Mouse (Mus musculus): ENCODE results near the gene Tmem86a. TPM values are rescaled to one million over a fixed set of nuclear protein-coding genes. Genes with fewer than 3 reads are reported as not detected.

Gene Tmem86a
- polyA plus RNA-seq, 1 experiment from 2014 or later, result 19.0 TPM

- H3K36me3 ChIP-seq (ENCODE audit: poor library complexity, severe bottlenecking), result no peaks in the 10 kb centered on the region
- ATAC-seq, result no peak
- no peak overlapping the region for H3K4me2 ChIP-seq
- peaks cover 9% of the 10 kb centered on the region; the same call in 1 of the 2 replicates for H3K4me1 ChIP-seq
- H3K27ac ChIP-seq, result no peak overlapping the region
- H3K9me3 ChIP-seq (replicated peaks), result no peaks in the 10 kb centered on the region
- 71% methylated on average over 4 of the region's 4 CpGs for WGBS
- H3K4me3 ChIP-seq, result no peak overlapping the region
- no peaks in the 10 kb centered on the region for H3K27me3 ChIP-seq
- H3K9ac ChIP-seq, result no peak overlapping the region
These were observed 19.0 kb upstream of the Tmem86a start for GRCm38 (mm10) chr7:47031371-47031770.

GRCm38 (mm10) chr7:47034785-47035384 lies 15.5 kb upstream of the Tmem86a start:
- H3K36me3 ChIP-seq (ENCODE audit: poor library complexity, severe bottlenecking), result no peaks in the 10 kb centered on the region
- H3K9ac ChIP-seq, result no peak overlapping the region
- no peak for ATAC-seq
- 90% methylated on average over 4 of the region's 4 CpGs for WGBS
- no peak overlapping the region for H3K4me2 ChIP-seq
- no peak overlapping the region for H3K4me3 ChIP-seq
- H3K9me3 ChIP-seq (replicated peaks), result no peaks in the 10 kb centered on the region
- no peak overlapping the region for H3K27ac ChIP-seq
- H3K27me3 ChIP-seq, result no peaks in the 10 kb centered on the region
- H3K4me1 ChIP-seq, result peaks cover 9% of the 10 kb centered on the region; the same call in 1 of the 2 replicates

- peaks cover 8% of the 10 kb centered on the region; the same call in 1 of the 2 replicates for H3K4me1 ChIP-seq
- no peaks in the 10 kb centered on the region for H3K27me3 ChIP-seq
- ATAC-seq, result no peak
- no peak overlapping the region for H3K9ac ChIP-seq
- H3K36me3 ChIP-seq (ENCODE audit: poor library complexity, severe bottlenecking), result no peaks in the 10 kb centered on the region
- no peak overlapping the region for H3K27ac ChIP-seq
- no peak overlapping the region for H3K4me3 ChIP-seq
- 81% methylated on average over 8 of the region's 8 CpGs for WGBS
- no peak overlapping the region for H3K4me2 ChIP-seq
- no peaks in the 10 kb centered on the region for H3K9me3 ChIP-seq (replicated peaks)
These were observed 15.0 kb upstream of the Tmem86a start for GRCm38 (mm10) chr7:47035426-47035825.

- Histone ChIP-seq H3K9ac (no peak overlapping the region), H3K4me3 (no peak overlapping the region), H3K27me3 (no peaks in the 10 kb centered on the region), H3K4me2 (no peak overlapping the region), H3K9me3 (replicated peaks) (no peaks in the 10 kb centered on the region), H3K36me3 (ENCODE audit: poor library complexity, severe bottlenecking) (no peaks in the 10 kb centered on the region), H3K27ac (no peak overlapping the region), H3K4me1 (no peaks in the 10 kb centered on the region)
- 96% methylated on average over 3 of the region's 3 CpGs for WGBS
- no peak for ATAC-seq
These were observed 8.7 kb upstream of the Tmem86a start for GRCm38 (mm10) chr7:47041706-47042105.

- Histone ChIP-seq H3K4me2 (no peak overlapping the region), H3K27ac (no peak overlapping the region), H3K36me3 (ENCODE audit: poor library complexity, severe bottlenecking) (no peaks in the 10 kb centered on the region), H3K9me3 (replicated peaks) (no peaks in the 10 kb centered on the region), H3K27me3 (no peaks in the 10 kb centered on the region), H3K4me1 (no peaks in the 10 kb centered on the region), H3K9ac (no peak overlapping the region), H3K4me3 (no peak overlapping the region)
- ATAC-seq, result no peak
- WGBS, result 71% methylated on average over 4 of the region's 4 CpGs
These were observed 8.3 kb upstream of the Tmem86a start for GRCm38 (mm10) chr7:47042121-47042520.

- Histone ChIP-seq H3K27ac (no peak overlapping the region), H3K4me2 (no peak overlapping the region), H3K9ac (no peak overlapping the region), H3K36me3 (ENCODE audit: poor library complexity, severe bottlenecking) (no peaks in the 10 kb centered on the region), H3K4me3 (no peak overlapping the region), H3K4me1 (no peaks in the 10 kb centered on the region), H3K9me3 (replicated peaks) (no peaks in the 10 kb centered on the region), H3K27me3 (no peaks in the 10 kb centered on the region)
- ATAC-seq, result no peak
- 48% methylated on average over 6 of the region's 6 CpGs for WGBS
These were observed 7.4 kb upstream of the Tmem86a start for GRCm38 (mm10) chr7:47042823-47043490.

- H3K27me3 ChIP-seq, result peaks cover 11% of the 10 kb centered on the region; the same call in 1 of the 2 replicates
- peak overlapping the region; percentile 91 for H3K9ac ChIP-seq
- H3K36me3 ChIP-seq (ENCODE audit: poor library complexity, severe bottlenecking), result peaks cover 8% of the 10 kb centered on the region
- peak overlapping the region; percentile 85 for H3K4me3 ChIP-seq
- H3K4me2 ChIP-seq, result peak overlapping the region; percentile 87
- peaks cover 21% of the 10 kb centered on the region for H3K4me1 ChIP-seq
- WGBS, result 0% methylated on average over 20 of the region's 34 CpGs
- peak; percentile 75 for ATAC-seq
- peak overlapping the region; percentile 87 for H3K27ac ChIP-seq
- H3K9me3 ChIP-seq (replicated peaks), result no peaks in the 10 kb centered on the region
These were observed 365 bp downstream of the Tmem86a start for GRCm38 (mm10) chr7:47050766-47051165.

GRCm38 (mm10) chr7:47051404-47052151 lies 1.2 kb downstream of the Tmem86a start:
- Histone ChIP-seq H3K27me3 (peaks cover 11% of the 10 kb centered on the region; the same call in 1 of the 2 replicates), H3K36me3 (ENCODE audit: poor library complexity, severe bottlenecking) (peaks cover 8% of the 10 kb centered on the region), H3K9ac (peak overlapping the region; percentile 12), H3K4me3 (peak overlapping the region; percentile 85), H3K4me2 (peak overlapping the region; percentile 87), H3K27ac (peak overlapping the region; percentile 48; the same call in 1 of the 2 replicates), H3K9me3 (replicated peaks) (no peaks in the 10 kb centered on the region), H3K4me1 (peaks cover 21% of the 10 kb centered on the region)
- WGBS, result 9% methylated on average over 1 of the region's 2 CpGs
- ATAC-seq, result no peak

- H3K27ac ChIP-seq, result 0 out of 2 replicates have a peak overlapping the region, but pooled peaks have one; percentile 48
- ATAC-seq, result no peak
- H3K4me3 ChIP-seq, result no peak overlapping the region
These were observed 1.9 kb downstream of the Tmem86a start for GRCm38 (mm10) chr7:47052276-47052675.

GRCm38 (mm10) chr7:47053287-47053686 lies 2.9 kb downstream of the Tmem86a start:
- no peak overlapping the region for H3K27ac ChIP-seq
- no peak overlapping the region for H3K4me2 ChIP-seq
- H3K9me3 ChIP-seq (replicated peaks), result no peaks in the 10 kb centered on the region
- no peak for ATAC-seq
- peaks cover 21% of the 10 kb centered on the region for H3K4me1 ChIP-seq
- 94% methylated on average over 15 of the region's 15 CpGs for WGBS
- H3K27me3 ChIP-seq, result peaks cover 11% of the 10 kb centered on the region; the same call in 1 of the 2 replicates
- no peak overlapping the region for H3K4me3 ChIP-seq
- H3K36me3 ChIP-seq (ENCODE audit: poor library complexity, severe bottlenecking), result peaks cover 8% of the 10 kb centered on the region
- H3K9ac ChIP-seq, result no peak overlapping the region

More at GRCm38 (mm10) chr7:47052276-47052675, 1.9 kb downstream of the Tmem86a start:
- H3K9me3 ChIP-seq (replicated peaks), result no peaks in the 10 kb centered on the region
- peaks cover 11% of the 10 kb centered on the region; the same call in 1 of the 2 replicates for H3K27me3 ChIP-seq
- peak overlapping the region; percentile 12; the same call in 1 of the 2 replicates for H3K9ac ChIP-seq
- WGBS, result 39% methylated on average over 3 of the region's 3 CpGs
- H3K36me3 ChIP-seq (ENCODE audit: poor library complexity, severe bottlenecking), result peaks cover 8% of the 10 kb centered on the region
- peak overlapping the region; percentile 87 for H3K4me2 ChIP-seq
- peaks cover 21% of the 10 kb centered on the region for H3K4me1 ChIP-seq

- H3K4me2 ChIP-seq, result no peak overlapping the region
- H3K27ac ChIP-seq, result no peak overlapping the region
- 0 out of 2 replicates have a peak, but pooled peaks cover under 1% of the 10 kb centered on the region for H3K27me3 ChIP-seq
- WGBS, result 70% methylated on average over 2 of the region's 2 CpGs
- H3K4me3 ChIP-seq, result no peak overlapping the region
- H3K4me1 ChIP-seq, result peaks cover 21% of the 10 kb centered on the region
- no peak for ATAC-seq
- H3K9me3 ChIP-seq (replicated peaks), result no peaks in the 10 kb centered on the region
- H3K9ac ChIP-seq, result no peak overlapping the region
- peaks cover 8% of the 10 kb centered on the region for H3K36me3 ChIP-seq (ENCODE audit: poor library complexity, severe bottlenecking)
These were observed 4.3 kb downstream of the Tmem86a start for GRCm38 (mm10) chr7:47054666-47055065.

- peaks cover 21% of the 10 kb centered on the region for H3K4me1 ChIP-seq
- no peaks in the 10 kb centered on the region for H3K9me3 ChIP-seq (replicated peaks)
- ATAC-seq, result no peak
- H3K4me2 ChIP-seq, result no peak overlapping the region
- no peak overlapping the region for H3K4me3 ChIP-seq
- 83% methylated on average over 9 of the region's 9 CpGs for WGBS
- H3K36me3 ChIP-seq (ENCODE audit: poor library complexity, severe bottlenecking), result peaks cover 8% of the 10 kb centered on the region
- H3K27me3 ChIP-seq, result no peaks in the 10 kb centered on the region
- H3K9ac ChIP-seq, result no peak overlapping the region
- no peak overlapping the region for H3K27ac ChIP-seq
These were observed 5.3 kb downstream of the Tmem86a start for GRCm38 (mm10) chr7:47055744-47056143.

Data from forebrain, embryonic 13.5 days (tissue).